Mouse (Mus musculus) neural tube, embryonic 13.5 days (tissue): Measurements from ENCODE around the gene Bcas3. TPM values are rescaled to one million over a fixed set of nuclear protein-coding genes. Genes with fewer than 3 reads are reported as not detected.

Experiments
- ATAC-seq: fragments of 200-750 bp; cut with Nextera tagmentation; 2 replicates; pipeline ENCODE4 v1.8.0; 2017; ENCODE audit warnings: low read depth, mild to moderate bottlenecking, moderate TSS enrichment, moderate library complexity
- H3K27ac ChIP-seq: fragments of 300-500 bp; sonication (generic); replicated peaks from 2 replicates; pipeline ENCODE4 v1.5.1; 2015; ENCODE audit warnings: moderate library complexity, mild to moderate bottlenecking, inconsistent platforms
- H3K27me3 ChIP-seq: fragments of 300-500 bp; sonication (generic); 2 replicates; pipeline ENCODE4 v1.6.1; 2015; ENCODE audit warnings: mild to moderate bottlenecking, inconsistent platforms
- H3K36me3 ChIP-seq: fragments of 300-500 bp; sonication (generic); 2 replicates; pipeline ENCODE4 v1.6.1; 2015; ENCODE audit warnings: mild to moderate bottlenecking, inconsistent platforms
- H3K4me1 ChIP-seq: fragments of 300-500 bp; sonication (generic); replicated peaks from 2 replicates; pipeline ENCODE4 v1.6.1; 2015; ENCODE audit warnings: inconsistent platforms
- H3K4me2 ChIP-seq: fragments of 300-500 bp; sonication (generic); 2 replicates; pipeline ENCODE4 v1.6.1; 2015; ENCODE audit warnings: inconsistent platforms, mild to moderate bottlenecking, moderate library complexity
- H3K4me3 ChIP-seq: fragments of 300-500 bp; sonication (generic); 2 replicates; pipeline ENCODE4 v1.5.1; 2015; ENCODE audit warnings: mild to moderate bottlenecking, inconsistent platforms
- H3K9ac ChIP-seq: fragments of 300-500 bp; sonication (generic); 2 replicates; pipeline ENCODE4 v1.6.1; 2015; ENCODE audit warnings: moderate library complexity, mild to moderate bottlenecking, inconsistent platforms
- H3K9me3 ChIP-seq: fragments of 300-500 bp; sonication (generic); 2 replicates; pipeline ENCODE4 v1.6.1; 2016; ENCODE audit warnings: inconsistent platforms
- WGBS: fragments of 180-500 bp; shearing (Covaris S2); methylation state at CpG from one replicate; pipeline ENCODE4 v1.1.7; 2015; 5-methylcytosine and 5-hydroxymethylcytosine counted together
- polyA plus RNA-seq: library from polyadenylated mRNA; unstranded; fragments of >200 nt; fragmentation: Nextera tagmentation; extraction: Ambion mirVana; gene quantifications from 2 replicates; pipeline ENCODE4 v1.2.1, GENCODE M21; 2015

Gene Bcas3
- polyA plus RNA-seq, 1 experiment from 2014 or later = 37.7 TPM

GRCm38 (mm10) chr11:85329167-85329894 lies 23.6 kb upstream of the Bcas3 start:
- Histone ChIP-seq H3K9me3 (no peaks in the 10 kb centered on the region), H3K27me3 (no peaks in the 10 kb centered on the region)
- 92% methylated on average over 7 of the region's 7 CpGs for WGBS

GRCm38 (mm10) chr11:85334778-85335177 lies 18.2 kb upstream of the Bcas3 start:
- ATAC-seq = no peak
- peaks cover 72% of the 10 kb centered on the region for H3K36me3 ChIP-seq
- WGBS = 46% methylated on average over 4 of the region's 4 CpGs

More at GRCm38 (mm10) chr11:85329167-85329894, 23.6 kb upstream of the Bcas3 start:
- H3K4me3 ChIP-seq = no peak overlapping the region
- H3K9ac ChIP-seq = no peak overlapping the region
- peaks cover 46% of the 10 kb centered on the region for H3K36me3 ChIP-seq
- no peak overlapping the region for H3K27ac ChIP-seq
- ATAC-seq = no peak
- no peak overlapping the region for H3K4me2 ChIP-seq
- no peaks in the 10 kb centered on the region for H3K4me1 ChIP-seq

GRCm38 (mm10) chr11:85339173-85339831 lies 13.7 kb upstream of the Bcas3 start:
- ATAC-seq = no peak
- Histone ChIP-seq H3K27me3 (no peaks in the 10 kb centered on the region), H3K4me3 (no peak overlapping the region), H3K9ac (no peak overlapping the region), H3K36me3 (peaks cover 69% of the 10 kb centered on the region), H3K27ac (no peak overlapping the region), H3K4me2 (no peak overlapping the region), H3K9me3 (no peaks in the 10 kb centered on the region), H3K4me1 (no peaks in the 10 kb centered on the region)
- WGBS = 92% methylated on average over 6 of the region's 6 CpGs

More at GRCm38 (mm10) chr11:85334778-85335177, 18.2 kb upstream of the Bcas3 start:
- Histone ChIP-seq H3K4me2 (no peak overlapping the region), H3K27ac (no peak overlapping the region), H3K9ac (no peak overlapping the region), H3K4me1 (no peaks in the 10 kb centered on the region), H3K9me3 (no peaks in the 10 kb centered on the region), H3K4me3 (no peak overlapping the region), H3K27me3 (no peaks in the 10 kb centered on the region)

- Histone ChIP-seq H3K9ac (no peak overlapping the region), H3K27ac (no peak overlapping the region), H3K4me3 (no peak overlapping the region), H3K4me2 (no peak overlapping the region), H3K36me3 (peaks cover 69% of the 10 kb centered on the region), H3K4me1 (no peaks in the 10 kb centered on the region), H3K9me3 (no peaks in the 10 kb centered on the region), H3K27me3 (no peaks in the 10 kb centered on the region)
- 96% methylated on average over 7 of the region's 7 CpGs for WGBS
- ATAC-seq = no peak
Observed at GRCm38 (mm10) chr11:85340070-85340616, 12.8 kb upstream of the Bcas3 start.

- ATAC-seq = no peak
- Histone ChIP-seq H3K4me2 (peak overlapping the region; percentile 90), H3K27ac (no peak overlapping the region), H3K9me3 (no peaks in the 10 kb centered on the region), H3K27me3 (no peaks in the 10 kb centered on the region), H3K9ac (peak overlapping the region; percentile 86), H3K4me3 (peak overlapping the region; percentile 80), H3K4me1 (peaks cover 12% of the 10 kb centered on the region), H3K36me3 (peaks cover 17% of the 10 kb centered on the region)
- 82% methylated on average over 4 of the region's 4 CpGs for WGBS
Observed at GRCm38 (mm10) chr11:85353819-85354218, 852 bp downstream of the Bcas3 start.

GRCm38 (mm10) chr11:85359641-85360040 lies 6.7 kb downstream of the Bcas3 start:
- no peak for ATAC-seq
- WGBS = 96% methylated on average over 6 of the region's 6 CpGs
- H3K4me1 ChIP-seq = no peaks in the 10 kb centered on the region

GRCm38 (mm10) chr11:85361621-85362020 lies 8.7 kb downstream of the Bcas3 start:
- no peak for ATAC-seq
- Histone ChIP-seq H3K36me3 (peaks cover 85% of the 10 kb centered on the region), H3K9ac (no peak overlapping the region), H3K4me3 (no peak overlapping the region), H3K27ac (no peak overlapping the region), H3K4me1 (no peaks in the 10 kb centered on the region), H3K4me2 (no peak overlapping the region), H3K9me3 (no peaks in the 10 kb centered on the region), H3K27me3 (no peaks in the 10 kb centered on the region)
- 88% methylated on average over 8 of the region's 8 CpGs for WGBS

More at GRCm38 (mm10) chr11:85359641-85360040, 6.7 kb downstream of the Bcas3 start:
- Histone ChIP-seq H3K27ac (no peak overlapping the region), H3K9me3 (no peaks in the 10 kb centered on the region), H3K9ac (no peak overlapping the region), H3K4me3 (no peak overlapping the region), H3K36me3 (peaks cover 71% of the 10 kb centered on the region), H3K27me3 (no peaks in the 10 kb centered on the region), H3K4me2 (no peak overlapping the region)

GRCm38 (mm10) chr11:85366168-85366567 lies 13.2 kb downstream of the Bcas3 start:
- ATAC-seq = no peak
- H3K36me3 ChIP-seq = peaks cover 91% of the 10 kb centered on the region
- 93% methylated on average over 3 of the region's 3 CpGs for WGBS

GRCm38 (mm10) chr11:85367823-85368222 lies 14.9 kb downstream of the Bcas3 start:
- Histone ChIP-seq H3K36me3 (peaks cover 91% of the 10 kb centered on the region), H3K27ac (no peak overlapping the region)

More at GRCm38 (mm10) chr11:85366168-85366567, 13.2 kb downstream of the Bcas3 start:
- no peaks in the 10 kb centered on the region for H3K4me1 ChIP-seq
- no peaks in the 10 kb centered on the region for H3K27me3 ChIP-seq
- H3K4me3 ChIP-seq = no peak overlapping the region
- no peaks in the 10 kb centered on the region for H3K9me3 ChIP-seq
- H3K9ac ChIP-seq = no peak overlapping the region
- no peak overlapping the region for H3K4me2 ChIP-seq
- no peak overlapping the region for H3K27ac ChIP-seq

GRCm38 (mm10) chr11:85379091-85379490 lies 26.1 kb downstream of the Bcas3 start:
- 94% methylated on average over 3 of the region's 3 CpGs for WGBS
- Histone ChIP-seq H3K4me1 (no peaks in the 10 kb centered on the region), H3K27ac (no peak overlapping the region), H3K9ac (no peak overlapping the region), H3K4me2 (no peak overlapping the region), H3K27me3 (no peaks in the 10 kb centered on the region), H3K4me3 (no peak overlapping the region), H3K36me3 (0 out of 2 replicates have a peak, but pooled peaks cover 4% of the 10 kb centered on the region), H3K9me3 (no peaks in the 10 kb centered on the region)
- ATAC-seq = no peak

More at GRCm38 (mm10) chr11:85367823-85368222, 14.9 kb downstream of the Bcas3 start:
- no peaks in the 10 kb centered on the region for H3K27me3 ChIP-seq
- H3K9me3 ChIP-seq = no peaks in the 10 kb centered on the region
- no peak overlapping the region for H3K4me3 ChIP-seq
- H3K4me1 ChIP-seq = no peaks in the 10 kb centered on the region
- no peak overlapping the region for H3K4me2 ChIP-seq
- no peak overlapping the region for H3K9ac ChIP-seq
- WGBS = 71% methylated on average over 3 of the region's 3 CpGs
- ATAC-seq = no peak

GRCm38 (mm10) chr11:85380046-85380445 lies 27.1 kb downstream of the Bcas3 start:
- no peak overlapping the region for H3K4me3 ChIP-seq
- no peak overlapping the region for H3K4me2 ChIP-seq
- H3K27ac ChIP-seq = no peak overlapping the region
- no peaks in the 10 kb centered on the region for H3K4me1 ChIP-seq
- no peaks in the 10 kb centered on the region for H3K27me3 ChIP-seq
- WGBS = 14% methylated on average over 1 of the region's 1 CpGs
- 0 out of 2 replicates have a peak, but pooled peaks cover 4% of the 10 kb centered on the region for H3K36me3 ChIP-seq
- H3K9ac ChIP-seq = no peak overlapping the region
- ATAC-seq = no peak
- H3K9me3 ChIP-seq = no peaks in the 10 kb centered on the region

- H3K27ac ChIP-seq = no peak overlapping the region
- H3K36me3 ChIP-seq = no peaks in the 10 kb centered on the region
- no peaks in the 10 kb centered on the region for H3K9me3 ChIP-seq
- ATAC-seq = 0 out of 2 replicates have a peak, but pooled peaks have one; percentile 53
- H3K4me2 ChIP-seq = no peak overlapping the region
- no peak overlapping the region for H3K9ac ChIP-seq
- no peaks in the 10 kb centered on the region for H3K4me1 ChIP-seq
- WGBS = 14% methylated on average over 4 of the region's 4 CpGs
- H3K27me3 ChIP-seq = no peaks in the 10 kb centered on the region
- no peak overlapping the region for H3K4me3 ChIP-seq
Observed at GRCm38 (mm10) chr11:85382055-85382454, 29.1 kb downstream of the Bcas3 start.
